Mouse (Mus musculus) lung, embryonic 14.5 days (tissue): ENCODE data around the gene Tmem131l. TPM values are rescaled to one million over a fixed set of nuclear protein-coding genes. Genes with fewer than 3 reads are reported as not detected.

Source experiments
- ATAC-seq: fragments of 200-750 bp; cut with Nextera tagmentation; 2 replicates; pipeline ENCODE4 v1.8.0; 2017; ENCODE audit warnings: mild to moderate bottlenecking, moderate TSS enrichment, moderate library complexity; ENCODE audit not compliant: insufficient read depth
- DNase-seq: peaks from one replicate; pipeline ENCODE4 v3.0.0-alpha.2; 2015
- H3K27ac ChIP-seq: fragments of 300-500 bp; sonication (generic); 2 replicates; pipeline ENCODE4 v1.5.1; 2014; ENCODE audit warnings: low read depth, mild to moderate bottlenecking, moderate library complexity
- H3K27me3 ChIP-seq: fragments of 300-500 bp; sonication (generic); 2 replicates; pipeline ENCODE4 v1.6.1; 2014; ENCODE audit warnings: low read length, control low read depth; ENCODE audit not compliant: insufficient read depth
- H3K36me3 ChIP-seq: fragments of 300-500 bp; sonication (generic); 2 replicates; pipeline ENCODE4 v1.6.1; 2014; ENCODE audit warnings: control low read depth; ENCODE audit not compliant: insufficient read depth
- H3K4me1 ChIP-seq: fragments of 300-500 bp; sonication (generic); 2 replicates; pipeline ENCODE4 v1.6.1; 2014; ENCODE audit warnings: antibody characterized with exemption, control low read depth; ENCODE audit not compliant: insufficient read depth
- H3K4me2 ChIP-seq: fragments of 300-500 bp; sonication (generic); 2 replicates; pipeline ENCODE4 v1.6.1; 2014; ENCODE audit warnings: mild to moderate bottlenecking
- H3K4me3 ChIP-seq: fragments of 300-500 bp; sonication (generic); 2 replicates; pipeline ENCODE4 v1.5.1; 2014; ENCODE audit warnings: low read depth, low read length
- H3K9ac ChIP-seq: fragments of 300-500 bp; sonication (generic); 2 replicates; pipeline ENCODE4 v1.6.1; 2014
- H3K9me3 ChIP-seq: fragments of 300-500 bp; sonication (generic); 2 replicates; pipeline ENCODE4 v1.6.1; 2016; ENCODE audit warnings: low read depth, low read length, control low read depth
- CTCF ChIP-seq: IDR thresholded peaks from 2 replicates; pipeline ENCODE4 v1.5.1; 2016; ENCODE audit warnings: antibody characterized with exemption, low read depth
- WGBS: fragments of 180-500 bp; shearing (Covaris S2); extraction: QIAGEN DNeasy Blood & Tissue Kit; methylation state at CpG from one replicate; pipeline ENCODE4 v1.1.7; 2014; 5-methylcytosine and 5-hydroxymethylcytosine counted together
- polyA plus RNA-seq: library from polyadenylated mRNA; unstranded; fragments of >200 nt; fragmentation: Nextera tagmentation; extraction: Ambion mirVana; gene quantifications from 2 replicates; pipeline ENCODE4 v1.2.1, GENCODE M21; 2014

Tmem131l gene
- polyA plus RNA-seq, 1 experiment from 2014 or later, result 61.9 TPM

GRCm38 (mm10) chr3:83941921-83942320 is 98.1 kb downstream of the Tmem131l start:
- no peak overlapping the region for H3K9ac ChIP-seq
- WGBS, result 69% methylated on average over 4 of the region's 4 CpGs
- no peak overlapping the region for H3K4me2 ChIP-seq
- TF ChIP-seq CTCF, result no peak
- H3K4me1 ChIP-seq, result no peaks in the 10 kb centered on the region
- DNase-seq (no peak), ATAC-seq (no peak)
- no peaks in the 10 kb centered on the region for H3K27me3 ChIP-seq
- no peaks in the 10 kb centered on the region for H3K9me3 ChIP-seq
- H3K4me3 ChIP-seq, result no peak overlapping the region
- peaks cover 58% of the 10 kb centered on the region for H3K36me3 ChIP-seq
- H3K27ac ChIP-seq, result no peak overlapping the region

- 42% methylated on average over 5 of the region's 5 CpGs for WGBS
- peak; percentile 58; the same call in 1 of the 2 replicates for ATAC-seq
- Histone ChIP-seq H3K27ac (no peak overlapping the region), H3K4me2 (no peak overlapping the region), H3K36me3 (peaks cover 78% of the 10 kb centered on the region), H3K9me3 (no peaks in the 10 kb centered on the region), H3K4me3 (no peak overlapping the region), H3K4me1 (no peaks in the 10 kb centered on the region), H3K27me3 (no peaks in the 10 kb centered on the region), H3K9ac (no peak overlapping the region)
- DNase-seq, result peak; percentile 30
- no peak for TF ChIP-seq CTCF
Observed at GRCm38 (mm10) chr3:83938871-83939270, 101.1 kb downstream of the Tmem131l start.

GRCm38 (mm10) chr3:83934514-83934913 is 105.5 kb downstream of the Tmem131l start:
- peaks cover 84% of the 10 kb centered on the region for H3K36me3 ChIP-seq
- no peak overlapping the region for H3K4me2 ChIP-seq
- no peak overlapping the region for H3K4me3 ChIP-seq
- H3K9ac ChIP-seq, result no peak overlapping the region
- H3K27ac ChIP-seq, result no peak overlapping the region
- no peak for ATAC-seq
- H3K9me3 ChIP-seq, result no peaks in the 10 kb centered on the region
- DNase-seq, result no peak
- TF ChIP-seq CTCF, result no peak
- H3K4me1 ChIP-seq, result no peaks in the 10 kb centered on the region
- H3K27me3 ChIP-seq, result no peaks in the 10 kb centered on the region
- WGBS, result 92% methylated on average over 10 of the region's 10 CpGs

GRCm38 (mm10) chr3:83915768-83916496 is 124.0 kb downstream of the Tmem131l start:
- 72% methylated on average over 11 of the region's 11 CpGs for WGBS
- H3K36me3 ChIP-seq, result peaks cover 86% of the 10 kb centered on the region
- H3K4me2 ChIP-seq, result no peak overlapping the region
- no peaks in the 10 kb centered on the region for H3K27me3 ChIP-seq
- H3K4me1 ChIP-seq, result no peaks in the 10 kb centered on the region
- H3K9me3 ChIP-seq, result no peaks in the 10 kb centered on the region
- peak; percentile 79 for TF ChIP-seq CTCF
- no peak overlapping the region for H3K4me3 ChIP-seq
- H3K27ac ChIP-seq, result no peak overlapping the region
- no peak for ATAC-seq
- peak; percentile 75 for DNase-seq
- no peak overlapping the region for H3K9ac ChIP-seq

- Histone ChIP-seq H3K4me1 (no peaks in the 10 kb centered on the region), H3K9me3 (no peaks in the 10 kb centered on the region), H3K4me2 (no peak overlapping the region), H3K9ac (no peak overlapping the region), H3K4me3 (no peak overlapping the region), H3K36me3 (peaks cover 85% of the 10 kb centered on the region), H3K27ac (no peak overlapping the region), H3K27me3 (no peaks in the 10 kb centered on the region)
- TF ChIP-seq CTCF, result no peak
- DNase-seq, result no peak
- ATAC-seq, result no peak
- 76% methylated on average over 3 of the region's 3 CpGs for WGBS
Observed at GRCm38 (mm10) chr3:83915102-83915501, 124.9 kb downstream of the Tmem131l start.

- Histone ChIP-seq H3K4me1 (no peaks in the 10 kb centered on the region), H3K27me3 (no peaks in the 10 kb centered on the region), H3K4me3 (no peak overlapping the region), H3K4me2 (no peak overlapping the region), H3K9me3 (no peaks in the 10 kb centered on the region), H3K27ac (no peak overlapping the region), H3K36me3 (peaks cover 79% of the 10 kb centered on the region), H3K9ac (no peak overlapping the region)
- DNase-seq, result no peak
- ATAC-seq, result no peak
- WGBS, result 68% methylated on average over 5 of the region's 5 CpGs
- TF ChIP-seq CTCF, result no peak
Observed at GRCm38 (mm10) chr3:83910707-83911106, 129.3 kb downstream of the Tmem131l start.

- no peak overlapping the region for H3K9ac ChIP-seq
- WGBS, result 94% methylated on average over 9 of the region's 9 CpGs
- no peaks in the 10 kb centered on the region for H3K9me3 ChIP-seq
- no peaks in the 10 kb centered on the region for H3K4me1 ChIP-seq
- H3K4me2 ChIP-seq, result no peak overlapping the region
- ATAC-seq (no peak), DNase-seq (no peak)
- no peak overlapping the region for H3K27ac ChIP-seq
- TF ChIP-seq CTCF, result no peak
- H3K27me3 ChIP-seq, result no peaks in the 10 kb centered on the region
- peaks cover 86% of the 10 kb centered on the region for H3K36me3 ChIP-seq
- no peak overlapping the region for H3K4me3 ChIP-seq
Observed at GRCm38 (mm10) chr3:83906185-83906584, 133.8 kb downstream of the Tmem131l start.
